Mouse (Mus musculus) intestine, postnatal 0 days (tissue): ENCODE results near the gene Cmya5. TPM values are rescaled to one million over a fixed set of nuclear protein-coding genes. Genes with fewer than 3 reads are reported as not detected.

Experiments used
- ATAC-seq: fragments of 200-750 bp; cut with Nextera tagmentation; 2 replicates; pipeline ENCODE4 v1.8.0; 2017; ENCODE audit warnings: mild to moderate bottlenecking, moderate TSS enrichment, moderate library complexity
- H3K27ac ChIP-seq: fragments of 300-500 bp; sonication (generic); 2 replicates; pipeline ENCODE4 v1.5.1; 2014; ENCODE audit warnings: mild to moderate bottlenecking, low read depth, low read length, moderate library complexity
- H3K27me3 ChIP-seq: fragments of 300-500 bp; sonication (generic); replicated peaks from 2 replicates; pipeline ENCODE4 v1.6.1; 2014; ENCODE audit warnings: low read length, mixed read lengths; ENCODE audit not compliant: control insufficient read depth, insufficient read depth
- H3K36me3 ChIP-seq: fragments of 300-500 bp; sonication (generic); 2 replicates; pipeline ENCODE4 v1.6.1; 2014; ENCODE audit warnings: mild to moderate bottlenecking, moderate library complexity; ENCODE audit not compliant: control insufficient read depth, insufficient read depth
- H3K4me1 ChIP-seq: fragments of 300-500 bp; sonication (generic); replicated peaks from 2 replicates; pipeline ENCODE4 v1.6.1; 2014; ENCODE audit warnings: antibody characterized with exemption, low read length, mixed read lengths; ENCODE audit not compliant: control insufficient read depth, insufficient read depth
- H3K4me2 ChIP-seq: fragments of 300-500 bp; sonication (generic); replicated peaks from 2 replicates; pipeline ENCODE4 v1.6.1; 2014; ENCODE audit warnings: low read depth, mild to moderate bottlenecking, moderate library complexity
- H3K4me3 ChIP-seq: fragments of 300-500 bp; sonication (generic); 2 replicates; pipeline ENCODE4 v1.5.1; 2014; ENCODE audit warnings: low read depth, low read length
- H3K9ac ChIP-seq: fragments of 300-500 bp; sonication (generic); 2 replicates; pipeline ENCODE4 v1.6.1; 2014; ENCODE audit warnings: mild to moderate bottlenecking, low read depth, low read length
- H3K9me3 ChIP-seq: fragments of 300-500 bp; sonication (generic); 2 replicates; pipeline ENCODE4 v1.6.1; 2016; ENCODE audit warnings: mixed run types; ENCODE audit not compliant: control insufficient read depth
- CTCF ChIP-seq: sonication (generic); IDR thresholded peaks from 2 replicates; pipeline ENCODE4 v1.5.1; 2016; ENCODE audit warnings: low read depth, mild to moderate bottlenecking, control low read depth, antibody characterized with exemption, moderate library complexity
- WGBS: fragments of 180-500 bp; shearing (Covaris S2); extraction: QIAGEN DNeasy Blood & Tissue Kit; methylation state at CpG from one replicate; pipeline ENCODE4 v1.1.7; 2014; 5-methylcytosine and 5-hydroxymethylcytosine counted together
- polyA plus RNA-seq: library from polyadenylated mRNA; unstranded; fragments of >200 nt; fragmentation: Nextera tagmentation; extraction: Ambion mirVana; gene quantifications from 2 replicates; pipeline ENCODE4 v1.2.1, GENCODE M21; 2015

The Cmya5 gene
- polyA plus RNA-seq, 1 experiment from 2014 or later = 0.04 TPM

DNA sequence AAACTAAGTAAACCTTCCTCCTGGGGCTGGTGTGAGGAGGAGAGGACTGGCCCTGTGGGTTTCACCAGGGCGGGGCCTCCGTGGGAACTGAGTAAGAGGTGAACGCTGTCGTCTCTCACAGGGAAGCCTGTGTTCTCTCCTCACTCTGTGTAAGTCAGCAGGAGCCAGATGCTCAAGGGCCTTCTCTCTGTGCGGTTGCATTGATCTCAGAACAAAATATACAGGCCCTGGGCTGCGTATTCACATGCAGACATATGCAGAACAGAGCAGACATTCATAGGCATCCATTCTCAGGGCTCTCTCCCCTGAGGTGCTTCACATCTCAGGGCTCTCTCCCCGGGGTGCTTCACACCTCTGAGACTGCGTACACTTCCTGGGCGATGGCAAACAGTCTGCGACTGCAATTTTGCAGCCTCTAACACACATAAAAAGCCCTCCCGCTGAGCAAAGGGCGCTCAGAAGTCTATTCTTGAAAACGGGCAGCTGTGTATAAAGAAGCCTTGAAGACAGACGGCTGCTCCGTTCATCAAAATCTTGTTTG, 71.6 kb downstream of the Cmya5 start:
- no peak for TF ChIP-seq CTCF
- H3K27ac ChIP-seq = no peak overlapping the region
- H3K36me3 ChIP-seq = no peaks in the 10 kb centered on the region
- no peak overlapping the region for H3K9ac ChIP-seq
- WGBS = 22% methylated on average over 15 of the region's 15 CpGs
- H3K9me3 ChIP-seq = 0 out of 2 replicates have a peak, but pooled peaks cover 3% of the 10 kb centered on the region
- H3K27me3 ChIP-seq = no peaks in the 10 kb centered on the region
- no peak overlapping the region for H3K4me2 ChIP-seq
- no peak for ATAC-seq
- no peaks in the 10 kb centered on the region for H3K4me1 ChIP-seq
- H3K4me3 ChIP-seq = no peak overlapping the region

- no peak overlapping the region for H3K27ac ChIP-seq
- H3K4me1 ChIP-seq = no peaks in the 10 kb centered on the region
- no peak for ATAC-seq
- WGBS = 47% methylated on average over 8 of the region's 8 CpGs
- no peak for TF ChIP-seq CTCF
- H3K4me2 ChIP-seq = no peak overlapping the region
- H3K27me3 ChIP-seq = no peaks in the 10 kb centered on the region
- H3K36me3 ChIP-seq = no peaks in the 10 kb centered on the region
- no peaks in the 10 kb centered on the region for H3K9me3 ChIP-seq
- no peak overlapping the region for H3K9ac ChIP-seq
- H3K4me3 ChIP-seq = no peak overlapping the region
Measured at GRCm38 (mm10) chr13:93070406-93070805, 74.1 kb downstream of the Cmya5 start.

DNA sequence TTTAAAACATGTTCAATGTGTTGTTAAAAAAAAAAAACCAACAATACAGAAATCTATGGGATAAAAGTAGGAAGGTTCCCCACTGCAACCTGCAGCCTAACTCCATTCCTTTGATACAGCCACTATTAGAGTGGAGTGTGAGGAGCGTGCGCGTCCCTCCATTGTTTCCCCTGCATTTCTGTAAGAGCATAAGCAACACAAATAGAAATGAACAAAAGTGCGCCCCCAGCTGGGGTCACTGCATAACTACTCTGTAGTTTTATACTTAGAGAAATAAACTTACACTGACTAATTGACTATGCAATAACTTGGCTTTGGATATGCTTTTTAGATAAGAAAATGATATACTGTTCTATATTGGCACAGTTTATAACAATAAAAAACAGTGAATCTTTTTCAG, 75.0 kb downstream of the Cmya5 start:
- Histone ChIP-seq H3K4me1 (no peaks in the 10 kb centered on the region), H3K36me3 (no peaks in the 10 kb centered on the region), H3K9me3 (no peaks in the 10 kb centered on the region), H3K27me3 (no peaks in the 10 kb centered on the region), H3K9ac (no peak overlapping the region), H3K27ac (no peak overlapping the region), H3K4me2 (no peak overlapping the region), H3K4me3 (no peak overlapping the region)
- TF ChIP-seq CTCF = peak; percentile 41
- ATAC-seq = no peak
- WGBS = 77% methylated on average over 4 of the region's 4 CpGs

GRCm38 (mm10) chr13:93068353-93068752, 76.2 kb downstream of the Cmya5 start:
- Histone ChIP-seq H3K4me3 (no peak overlapping the region), H3K27ac (no peak overlapping the region), H3K9ac (no peak overlapping the region), H3K36me3 (no peaks in the 10 kb centered on the region), H3K4me2 (no peak overlapping the region), H3K27me3 (no peaks in the 10 kb centered on the region), H3K4me1 (no peaks in the 10 kb centered on the region), H3K9me3 (no peaks in the 10 kb centered on the region)
- TF ChIP-seq CTCF = no peak
- 90% methylated on average over 6 of the region's 6 CpGs for WGBS
- ATAC-seq = no peak

DNA sequence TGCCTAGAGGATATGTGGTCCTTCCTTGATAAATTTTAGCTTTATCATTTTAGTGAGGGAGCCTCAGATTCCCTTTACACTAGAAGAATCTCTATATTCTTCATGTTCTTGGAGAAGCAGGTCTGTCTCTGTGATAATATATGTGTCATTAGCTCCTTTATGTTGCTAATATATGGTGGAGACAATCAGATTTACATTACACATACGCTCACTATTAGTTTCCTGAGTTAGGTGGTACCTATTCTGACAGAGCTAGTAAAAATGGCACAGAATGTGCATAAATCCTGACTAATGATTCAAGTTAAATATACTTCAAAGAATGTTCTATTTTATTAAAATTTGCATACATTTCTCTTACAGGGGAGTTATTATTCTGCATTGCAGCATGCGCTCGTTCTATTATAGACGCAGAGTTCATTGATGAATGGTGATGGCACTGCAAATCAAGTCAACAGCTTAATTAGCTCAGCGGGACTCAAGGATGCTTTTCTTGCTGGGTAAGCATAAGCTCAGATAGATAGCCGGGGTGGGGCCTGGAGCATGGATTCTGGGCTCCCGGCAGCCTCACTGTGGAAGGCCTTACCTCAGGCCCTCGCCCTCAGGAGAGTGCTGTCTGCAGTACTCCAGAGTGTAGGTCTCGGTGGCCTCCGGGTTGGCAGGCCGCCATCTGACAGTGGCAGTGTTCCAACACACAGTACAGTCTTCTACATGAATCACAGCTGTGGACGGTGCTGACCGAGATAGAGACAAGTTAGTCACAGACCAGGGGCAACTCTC, 81.5 kb downstream of the Cmya5 start:
- TF ChIP-seq CTCF = no peak
- Histone ChIP-seq H3K4me2 (no peak overlapping the region), H3K27ac (no peak overlapping the region), H3K27me3 (no peaks in the 10 kb centered on the region), H3K9ac (no peak overlapping the region), H3K4me3 (no peak overlapping the region), H3K36me3 (no peaks in the 10 kb centered on the region), H3K4me1 (no peaks in the 10 kb centered on the region), H3K9me3 (no peaks in the 10 kb centered on the region)
- no peak for ATAC-seq
- WGBS = 52% methylated on average over 13 of the region's 13 CpGs

- no peak overlapping the region for H3K4me2 ChIP-seq
- H3K4me1 ChIP-seq = no peaks in the 10 kb centered on the region
- TF ChIP-seq CTCF = no peak
- WGBS = 80% methylated on average over 4 of the region's 4 CpGs
- no peak overlapping the region for H3K27ac ChIP-seq
- no peak for ATAC-seq
- H3K9me3 ChIP-seq = no peaks in the 10 kb centered on the region
- no peak overlapping the region for H3K9ac ChIP-seq
- no peak overlapping the region for H3K4me3 ChIP-seq
- no peaks in the 10 kb centered on the region for H3K27me3 ChIP-seq
- H3K36me3 ChIP-seq = no peaks in the 10 kb centered on the region
Measured at GRCm38 (mm10) chr13:93061311-93061710, 83.2 kb downstream of the Cmya5 start.
